Comparison of ENCODE assay signal across 8 mouse cellular contexts in the genomic region with DNA sequence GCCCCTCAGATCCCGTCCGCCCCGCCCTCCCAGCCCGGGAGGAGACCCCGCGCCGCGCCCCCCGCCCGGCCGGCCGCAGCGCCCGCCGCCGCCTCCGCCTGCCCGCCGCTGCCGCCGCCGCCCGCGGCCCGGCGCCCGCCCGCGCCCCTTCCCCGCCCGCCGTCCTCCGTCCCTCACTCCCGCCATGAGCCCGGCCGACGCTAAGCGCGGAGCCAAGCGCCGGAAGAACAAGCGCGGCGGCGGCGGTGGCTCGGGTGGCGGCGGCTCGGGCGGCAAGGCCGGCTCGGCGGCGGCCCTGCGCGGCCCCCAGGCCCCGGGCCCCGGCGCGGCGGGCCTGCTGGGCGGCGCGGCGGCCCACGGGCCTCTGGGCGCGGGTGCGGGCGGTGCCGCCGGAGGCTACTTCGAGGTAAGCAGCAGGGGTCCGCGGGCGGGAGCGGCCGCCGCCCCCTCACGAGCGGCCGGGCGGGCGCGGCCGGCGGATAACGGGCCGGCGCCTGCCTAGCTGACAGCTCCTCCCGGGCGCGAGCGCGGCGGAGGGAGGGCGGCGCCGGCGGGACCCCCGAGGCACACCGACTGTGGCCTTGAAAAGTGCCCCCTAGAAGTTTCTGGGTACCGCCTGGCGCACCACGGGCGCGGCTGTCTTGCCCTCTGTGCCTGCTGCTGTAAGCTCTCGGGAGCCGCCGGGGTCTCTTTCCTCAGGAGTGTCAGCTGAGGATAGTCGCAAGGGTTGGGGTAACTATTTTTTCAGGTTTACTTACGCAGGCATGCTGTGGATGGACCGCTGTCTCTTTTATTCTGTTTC. TPM values are rescaled to one million over a fixed set of nuclear protein-coding genes. Genes with fewer than 3 reads are reported as not detected.
DNase-seq lines count a peak whose midpoint lies in the region; TF ChIP-seq lines count a peak whose summit lies in the region.

No protein-coding gene starts in this region.

- peak; percentile 25 for DNase-seq in ovary, postnatal 14 days (ENCODE audit: low spot score)
- DNase-seq in ovary, postnatal 10 days (ENCODE audit: low spot score): no peak
- peak; percentile 61 for DNase-seq in embryonic facial prominence, embryonic 10.5 days (ENCODE audit: low spot score)
- DNase-seq in heart, adult 18-20 months: peak; percentile 22 to 39
- peak; percentile 21 for DNase-seq in kidney, adult 2 months
- DNase-seq in liver: peak; percentile 65
- peak; percentile 52 for DNase-seq in naive thymus-derived CD4-positive, alpha-beta T cell, adult 2 months (ENCODE audit: low read depth)
- DNase-seq in testis, postnatal 10 days (ENCODE audit: low spot score): peak; percentile 60

- H3K27ac ChIP-seq in embryonic facial prominence, embryonic 10.5 days (replicated peaks): peak overlapping the region; percentile 91
- no peak overlapping the region for H3K27ac ChIP-seq in kidney, adult 2 months (ENCODE audit: insufficient read depth, low read depth, low read length)

- no peak for TF ChIP-seq CTCF in kidney, adult 2 months (conservative IDR thresholded peaks at IDR 0.05; ENCODE audit: insufficient read depth, insufficient read length, low read depth, low read length)

- no peaks in the 10 kb centered on the region for H3K27me3 ChIP-seq in embryonic facial prominence, embryonic 10.5 days (replicated peaks; ENCODE audit: low read depth, poor library complexity, severe bottlenecking)
- no peaks in the 10 kb centered on the region for H3K27me3 ChIP-seq in kidney, adult 2 months (replicated peaks; ENCODE audit: control insufficient read depth, insufficient read depth, low read length)

- no peak for TF ChIP-seq POLR2A in kidney, adult 2 months (IDR thresholded peaks at IDR 0.05; ENCODE audit: low read depth, low read length)

- H3K4me1 ChIP-seq in embryonic facial prominence, embryonic 10.5 days: peaks cover 31% of the 10 kb centered on the region
- peaks cover 25% of the 10 kb centered on the region; the same call in 1 of the 2 replicates for H3K4me1 ChIP-seq in kidney, adult 2 months (ENCODE audit: control insufficient read depth, insufficient read depth, low read length)

- peak overlapping the region; percentile 95 for H3K4me3 ChIP-seq in embryonic facial prominence, embryonic 10.5 days
- peak overlapping the region; percentile 79 for H3K4me3 ChIP-seq in kidney, adult 2 months (ENCODE audit: insufficient read depth, low read depth, low read length)

- H3K9me3 ChIP-seq in embryonic facial prominence, embryonic 10.5 days: no peaks in the 10 kb centered on the region

- 4% methylated on average over 114 of the region's 114 CpGs for WGBS in embryonic facial prominence, embryonic 10.5 days
- 10% methylated on average over 110 of the region's 114 CpGs for WGBS in kidney, adult 2 months

- H3K36me3 ChIP-seq in embryonic facial prominence, embryonic 10.5 days (replicated peaks): peaks cover 4% of the 10 kb centered on the region
- no peaks in the 10 kb centered on the region for H3K36me3 ChIP-seq in kidney, adult 2 months (ENCODE audit: control insufficient read depth, insufficient read depth, low read length)

RNA-seq across cellular contexts. Expression of gene Fam193a, which starts 0.5 kb away (rescaled TPM):
- 12.1 and 13.8 TPM in 2 replicates for polyA plus RNA-seq in embryonic facial prominence, embryonic 10.5 days (2016; fragmentation: Nextera tagmentation; extraction: Ambion mirVana)
- 10 to 100 TPM; 21.2 to 29.8 TPM for total RNA-seq in heart, adult 18-20 months (2021)
- polyA plus RNA-seq in kidney, adult 2 months (2012; rRNA removed): 37.5 and 39.0 TPM in 2 replicates

RNA-seq across cellular contexts. Expression of gene Rnf4, which starts 34.1 kb away (rescaled TPM):
- polyA plus RNA-seq in embryonic facial prominence, embryonic 10.5 days (2016; fragmentation: Nextera tagmentation; extraction: Ambion mirVana): 198 and 205 TPM in 2 replicates
- total RNA-seq in heart, adult 18-20 months (2021): 10 to 100 TPM; 29.1 to 32.2 TPM
- polyA plus RNA-seq in kidney, adult 2 months (2012; rRNA removed): 47.5 and 49.9 TPM in 2 replicates
